Mouse (Mus musculus) hindbrain, postnatal 0 days (tissue): ENCODE measurements at regions not wholly inside any gene's neighbourhood (a gene's known extent, or its start where the extent isn't known, plus 50 kb on each side); places are given as distances from the start of the nearest gene placed in this dataset.

ENCODE experiments used
- ATAC-seq: fragments of 200-750 bp; cut with Nextera tagmentation; 2 replicates; pipeline ENCODE4 v1.8.0; 2017; ENCODE audit warnings: mild to moderate bottlenecking, moderate TSS enrichment, moderate library complexity
- DNase-seq: peaks from one replicate; pipeline ENCODE4 v3.0.0-alpha.2; 2015; ENCODE audit warnings: low spot score
- H3K27ac ChIP-seq: fragments of 300-500 bp; sonication (generic); 2 replicates; pipeline ENCODE4 v1.5.1; 2014; ENCODE audit warnings: mild to moderate bottlenecking
- H3K27me3 ChIP-seq: fragments of 300-500 bp; sonication (generic); 2 replicates; pipeline ENCODE4 v1.6.1; 2014; ENCODE audit warnings: low read length, mixed read lengths; ENCODE audit not compliant: insufficient read depth
- H3K36me3 ChIP-seq: fragments of 300-500 bp; sonication (generic); 2 replicates; pipeline ENCODE4 v1.6.1; 2014; ENCODE audit warnings: low read length, mixed read lengths; ENCODE audit not compliant: insufficient read depth
- H3K4me1 ChIP-seq: fragments of 300-500 bp; sonication (generic); 2 replicates; pipeline ENCODE4 v1.6.1; 2014; ENCODE audit warnings: antibody characterized with exemption, low read length, mixed read lengths; ENCODE audit not compliant: insufficient read depth
- H3K4me2 ChIP-seq: fragments of 300-500 bp; sonication (generic); 2 replicates; pipeline ENCODE4 v1.6.1; 2014; ENCODE audit warnings: low read depth, mild to moderate bottlenecking, low read length, moderate library complexity, mixed read lengths
- H3K4me3 ChIP-seq: fragments of 300-500 bp; sonication (generic); 2 replicates; pipeline ENCODE4 v1.5.1; 2014; ENCODE audit warnings: low read length
- H3K9ac ChIP-seq: fragments of 300-500 bp; sonication (generic); replicated peaks from 2 replicates; pipeline ENCODE4 v1.6.1; 2014; ENCODE audit warnings: mild to moderate bottlenecking, low read length, moderate library complexity, mixed read lengths
- H3K9me3 ChIP-seq: fragments of 300-500 bp; sonication (generic); 2 replicates; pipeline ENCODE4 v1.6.1; 2016; ENCODE audit warnings: low read length, mixed read lengths
- CTCF ChIP-seq: IDR thresholded peaks from 2 replicates; pipeline ENCODE4 v1.5.1; 2016; ENCODE audit warnings: antibody characterized with exemption, control low read depth, low read depth
- WGBS: fragments of 180-500 bp; shearing (Covaris S2); extraction: QIAGEN DNeasy Blood & Tissue Kit; methylation state at CpG from one replicate; pipeline ENCODE4 v1.1.7; 2014; 5-methylcytosine and 5-hydroxymethylcytosine counted together

GRCm38 (mm10) chr7:70767697-70768096 lies 401.2 kb upstream of the Nr2f2 start:
- H3K27me3 ChIP-seq: no peaks in the 10 kb centered on the region
- no peaks in the 10 kb centered on the region for H3K4me1 ChIP-seq
- no peaks in the 10 kb centered on the region for H3K9me3 ChIP-seq
- no peak overlapping the region for H3K4me2 ChIP-seq
- no peak overlapping the region for H3K9ac ChIP-seq
- TF ChIP-seq CTCF: no peak
- no peak for DNase-seq
- H3K27ac ChIP-seq: no peak overlapping the region
- 65% methylated on average over 5 of the region's 5 CpGs for WGBS
- ATAC-seq: no peak
- H3K4me3 ChIP-seq: no peak overlapping the region
- H3K36me3 ChIP-seq: no peaks in the 10 kb centered on the region

GRCm38 (mm10) chr7:70756676-70757075 lies 390.1 kb upstream of the Nr2f2 start:
- 96% methylated on average over 3 of the region's 3 CpGs for WGBS
- ATAC-seq: no peak
- TF ChIP-seq CTCF: no peak

GRCm38 (mm10) chr7:70754826-70755225 lies 388.3 kb upstream of the Nr2f2 start:
- WGBS: 85% methylated on average over 1 of the region's 1 CpGs
- ATAC-seq (no peak), DNase-seq (no peak)
- TF ChIP-seq CTCF: no peak
- H3K4me2 ChIP-seq: no peak overlapping the region
- no peak overlapping the region for H3K4me3 ChIP-seq
- no peaks in the 10 kb centered on the region for H3K4me1 ChIP-seq
- no peaks in the 10 kb centered on the region for H3K9me3 ChIP-seq
- no peak overlapping the region for H3K27ac ChIP-seq
- H3K9ac ChIP-seq: no peak overlapping the region
- no peaks in the 10 kb centered on the region for H3K27me3 ChIP-seq
- no peaks in the 10 kb centered on the region for H3K36me3 ChIP-seq

More at GRCm38 (mm10) chr7:70756676-70757075, 390.1 kb upstream of the Nr2f2 start:
- H3K27ac ChIP-seq: no peak overlapping the region
- H3K9ac ChIP-seq: no peak overlapping the region
- no peaks in the 10 kb centered on the region for H3K9me3 ChIP-seq
- H3K4me1 ChIP-seq: no peaks in the 10 kb centered on the region
- no peak for DNase-seq
- H3K27me3 ChIP-seq: no peaks in the 10 kb centered on the region
- no peak overlapping the region for H3K4me2 ChIP-seq
- H3K36me3 ChIP-seq: no peaks in the 10 kb centered on the region
- no peak overlapping the region for H3K4me3 ChIP-seq

DNA sequence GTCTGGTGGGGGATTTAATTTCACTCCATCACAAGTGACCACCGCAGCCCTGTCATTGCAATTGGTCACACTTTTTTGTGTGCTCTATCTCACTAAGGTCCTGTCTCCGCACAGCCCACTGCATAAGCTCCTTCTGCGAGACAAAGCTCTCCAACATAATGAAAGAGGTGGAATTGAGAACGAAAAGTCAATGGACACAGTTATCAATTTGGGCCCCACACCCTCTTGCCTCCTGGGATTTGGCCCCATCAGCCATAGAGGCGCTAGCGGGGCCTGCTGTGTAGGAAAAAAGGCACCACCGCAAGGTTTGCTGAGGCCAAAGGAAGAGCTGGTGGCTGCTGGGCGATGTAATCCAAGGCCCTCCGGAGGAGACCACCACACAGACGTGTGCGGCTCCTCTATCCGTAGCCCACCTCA lies 386.3 kb upstream of the Nr2f2 start:
- no peak for ATAC-seq
- no peak for DNase-seq

GRCm38 (mm10) chr7:70748884-70749283 lies 382.3 kb upstream of the Nr2f2 start:
- no peak overlapping the region for H3K4me3 ChIP-seq
- no peaks in the 10 kb centered on the region for H3K9me3 ChIP-seq
- WGBS: 75% methylated on average over 3 of the region's 3 CpGs
- H3K9ac ChIP-seq: no peak overlapping the region
- H3K27me3 ChIP-seq: no peaks in the 10 kb centered on the region
- no peak for TF ChIP-seq CTCF
- DNase-seq (no peak), ATAC-seq (no peak)
- no peaks in the 10 kb centered on the region for H3K36me3 ChIP-seq
- no peak overlapping the region for H3K4me2 ChIP-seq
- H3K27ac ChIP-seq: no peak overlapping the region
- no peaks in the 10 kb centered on the region for H3K4me1 ChIP-seq

More for the DNA sequence above, 386.3 kb upstream of the Nr2f2 start:
- H3K9me3 ChIP-seq: no peaks in the 10 kb centered on the region
- H3K27me3 ChIP-seq: no peaks in the 10 kb centered on the region
- no peak overlapping the region for H3K4me2 ChIP-seq
- H3K4me1 ChIP-seq: no peaks in the 10 kb centered on the region
- no peak overlapping the region for H3K4me3 ChIP-seq
- no peaks in the 10 kb centered on the region for H3K36me3 ChIP-seq
- no peak overlapping the region for H3K27ac ChIP-seq
- H3K9ac ChIP-seq: no peak overlapping the region
- no peak for TF ChIP-seq CTCF
- WGBS: 32% methylated on average over 12 of the region's 12 CpGs

DNA sequence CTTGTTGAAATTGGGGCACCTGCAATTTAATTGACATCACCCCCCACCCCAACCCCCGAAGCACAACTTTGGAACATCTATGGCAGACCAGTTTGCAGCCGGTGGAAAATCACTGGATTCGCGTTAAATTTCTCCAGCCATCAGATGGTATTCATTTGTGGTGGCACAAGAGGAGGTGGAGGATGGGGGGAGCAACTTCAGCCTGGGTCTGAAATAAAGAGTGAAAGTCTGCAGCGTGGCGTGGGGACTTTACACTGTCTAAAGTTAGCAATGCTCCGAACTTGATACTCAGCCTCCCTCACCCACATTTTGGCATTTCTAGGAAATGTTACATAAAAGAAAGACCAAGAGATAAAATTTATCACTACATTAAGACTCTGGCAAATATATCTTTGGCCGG lies 381.8 kb upstream of the Nr2f2 start:
- 88% methylated on average over 8 of the region's 8 CpGs for WGBS
- TF ChIP-seq CTCF: no peak
- Histone ChIP-seq H3K27me3 (no peaks in the 10 kb centered on the region), H3K4me3 (no peak overlapping the region), H3K27ac (no peak overlapping the region), H3K9me3 (no peaks in the 10 kb centered on the region), H3K9ac (no peak overlapping the region), H3K36me3 (no peaks in the 10 kb centered on the region), H3K4me2 (no peak overlapping the region), H3K4me1 (no peaks in the 10 kb centered on the region)
- no peak for ATAC-seq
- no peak for DNase-seq

DNA sequence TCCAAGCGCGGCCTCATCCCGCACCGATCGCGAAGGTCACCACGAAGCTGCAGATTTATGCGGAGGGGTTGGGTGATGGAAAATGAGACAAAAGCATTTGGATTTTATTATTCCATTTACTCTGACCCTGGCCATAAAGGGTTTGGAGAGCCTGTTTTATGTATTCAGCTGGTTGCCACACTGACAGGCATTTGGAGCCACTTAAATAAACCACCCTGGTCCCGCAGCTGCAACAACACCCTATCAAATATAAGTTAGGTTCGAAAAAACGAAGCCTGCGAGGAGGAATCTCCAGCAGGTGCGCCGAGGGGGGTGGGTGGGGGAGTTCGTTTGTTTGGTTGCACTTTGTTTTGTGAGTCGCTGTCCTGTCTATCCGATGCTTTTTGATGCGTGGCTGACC lies 377.8 kb upstream of the Nr2f2 start:
- no peak for ATAC-seq
- no peak overlapping the region for H3K4me3 ChIP-seq

More for the DNA sequence above, 377.8 kb upstream of the Nr2f2 start:
- no peak overlapping the region for H3K4me2 ChIP-seq
- no peak for TF ChIP-seq CTCF
- no peak for DNase-seq
- H3K27me3 ChIP-seq: no peaks in the 10 kb centered on the region
- no peaks in the 10 kb centered on the region for H3K36me3 ChIP-seq
- H3K9me3 ChIP-seq: no peaks in the 10 kb centered on the region
- no peak overlapping the region for H3K27ac ChIP-seq
- H3K4me1 ChIP-seq: no peaks in the 10 kb centered on the region
- 77% methylated on average over 18 of the region's 18 CpGs for WGBS
- H3K9ac ChIP-seq: no peak overlapping the region
